Mouse (Mus musculus): Measurements from ENCODE around the gene Fbxl4. TPM values are rescaled to one million over a fixed set of nuclear protein-coding genes. Genes with fewer than 3 reads are reported as not detected.

Gene Fbxl4
- polyA plus RNA-seq, 1 experiment = 17.6 TPM

GRCm38 (mm10) chr4:22480858-22481205, 123.5 kb downstream of the Fbxl4 start:
- 24% methylated on average over 1 of the region's 1 CpGs for WGBS
- no peak for TF ChIP-seq POLR2A (IDR thresholded peaks at IDR 0.05; ENCODE audit: borderline replicate concordance, extremely low read depth, low read depth, low read length)
- no peak for TF ChIP-seq CTCF (IDR thresholded peaks at IDR 0.05; ENCODE audit: insufficient read depth, low read length)
- no peak for DNase-seq
- no peak overlapping the region for H3K4me3 ChIP-seq (replicated peaks; ENCODE audit: extremely low read depth, low read depth, low read length)
- H3K4me1 ChIP-seq (ENCODE audit: control insufficient read depth, insufficient read depth, low read length) = no peaks in the 10 kb centered on the region

DNA sequence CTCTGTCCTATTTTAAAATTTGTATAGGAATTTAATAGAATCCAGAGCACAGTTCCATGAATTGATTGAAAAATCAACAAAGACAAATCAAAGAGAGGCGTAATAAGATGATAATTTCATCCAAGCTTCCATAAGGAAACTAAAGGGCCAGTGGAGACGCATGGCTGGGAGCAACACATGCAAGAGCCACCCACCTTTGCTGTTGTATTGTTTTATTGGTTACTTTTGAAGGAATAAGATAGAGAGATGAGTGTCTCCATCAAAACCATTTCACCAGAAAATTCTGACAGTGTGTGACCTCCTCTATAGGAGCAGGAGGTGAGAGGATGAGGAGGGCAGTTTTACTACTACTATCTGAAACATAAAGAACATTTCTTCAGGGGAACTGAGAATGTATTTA, 124.8 kb downstream of the Fbxl4 start:
- DNase-seq = no peak

GRCm38 (mm10) chr4:22482756-22483280, 125.5 kb downstream of the Fbxl4 start:
- WGBS = 8% methylated on average over 7 of the region's 7 CpGs
- DNase-seq = no peak
- TF ChIP-seq POLR2A (IDR thresholded peaks at IDR 0.05; ENCODE audit: borderline replicate concordance, extremely low read depth, low read depth, low read length) = no peak
- no peak for TF ChIP-seq CTCF (IDR thresholded peaks at IDR 0.05; ENCODE audit: insufficient read depth, low read length)
- Histone ChIP-seq H3K4me1 (ENCODE audit: control insufficient read depth, insufficient read depth, low read length) (no peaks in the 10 kb centered on the region; the same call in 1 of the 2 replicates), H3K4me3 (replicated peaks; ENCODE audit: extremely low read depth, low read depth, low read length) (no peak overlapping the region)

More for the DNA sequence above, 124.8 kb downstream of the Fbxl4 start:
- TF ChIP-seq POLR2A (IDR thresholded peaks at IDR 0.05; ENCODE audit: borderline replicate concordance, extremely low read depth, low read depth, low read length) (no peak), CTCF (IDR thresholded peaks at IDR 0.05; ENCODE audit: insufficient read depth, low read length) (no peak)
- WGBS = 30% methylated on average over 2 of the region's 2 CpGs
- no peak overlapping the region for H3K4me3 ChIP-seq (replicated peaks; ENCODE audit: extremely low read depth, low read depth, low read length)
- H3K4me1 ChIP-seq (ENCODE audit: control insufficient read depth, insufficient read depth, low read length) = no peaks in the 10 kb centered on the region

- Histone ChIP-seq H3K4me1 (ENCODE audit: control insufficient read depth, insufficient read depth, low read length) (no peaks in the 10 kb centered on the region; the same call in 1 of the 2 replicates), H3K4me3 (replicated peaks; ENCODE audit: extremely low read depth, low read depth, low read length) (no peak overlapping the region)
- no peak for DNase-seq
- WGBS = 15% methylated on average over 2 of the region's 2 CpGs
- TF ChIP-seq CTCF (IDR thresholded peaks at IDR 0.05; ENCODE audit: insufficient read depth, low read length) (no peak), POLR2A (IDR thresholded peaks at IDR 0.05; ENCODE audit: borderline replicate concordance, extremely low read depth, low read depth, low read length) (no peak)
Measured at GRCm38 (mm10) chr4:22483548-22483947, 126.2 kb downstream of the Fbxl4 start.

Other genes starting within 250 kb of the Fbxl4 start
- gene Pou3f2, start 130.8 kb downstream of the Fbxl4 start, polyA plus RNA-seq (2012; rRNA removed) = 0.01 TPM in 1 of 2 replicates, not detected in the other

Measured in lung, adult 2 months (tissue).